Mouse (Mus musculus) midbrain, embryonic 11.5 days (tissue): ENCODE data around the gene Plcb1. TPM values are rescaled to one million over a fixed set of nuclear protein-coding genes. Genes with fewer than 3 reads are reported as not detected.

Experiments used
- ATAC-seq: fragments of 200-750 bp; cut with Nextera tagmentation; 2 replicates; pipeline ENCODE4 v1.8.0; 2017; ENCODE audit warnings: moderate TSS enrichment, moderate library complexity; ENCODE audit not compliant: low FRiP score
- DNase-seq: peaks from one replicate; pipeline ENCODE4 v3.0.0; 2015; ENCODE audit warnings: low spot score; ENCODE audit errors: missing footprints
- H3K27ac ChIP-seq: fragments of 300-500 bp; sonication (generic); 2 replicates; pipeline ENCODE4 v1.5.1; 2014; ENCODE audit warnings: low read depth, low read length
- H3K27me3 ChIP-seq: fragments of 300-500 bp; sonication (generic); 2 replicates; pipeline ENCODE4 v1.6.1; 2014; ENCODE audit warnings: mild to moderate bottlenecking, low read length, moderate library complexity, mixed read lengths; ENCODE audit not compliant: control insufficient read depth, insufficient read depth
- H3K36me3 ChIP-seq: fragments of 300-500 bp; sonication (generic); 2 replicates; pipeline ENCODE4 v1.6.1; 2014; ENCODE audit warnings: mild to moderate bottlenecking, low read length, moderate library complexity, mixed read lengths; ENCODE audit not compliant: control insufficient read depth, insufficient read depth
- H3K4me1 ChIP-seq: fragments of 300-500 bp; sonication (generic); 2 replicates; pipeline ENCODE4 v1.6.1; 2014; ENCODE audit warnings: low read length; ENCODE audit not compliant: control insufficient read depth, insufficient read depth
- H3K4me2 ChIP-seq: fragments of 300-500 bp; sonication (generic); 2 replicates; pipeline ENCODE4 v1.6.1; 2014; ENCODE audit warnings: mild to moderate bottlenecking, moderate library complexity
- H3K4me3 ChIP-seq: fragments of 300-500 bp; sonication (generic); 2 replicates; pipeline ENCODE4 v1.5.1; 2014; ENCODE audit warnings: low read depth, low read length
- H3K9ac ChIP-seq: fragments of 300-500 bp; sonication (generic); 2 replicates; pipeline ENCODE4 v1.6.1; 2014; ENCODE audit warnings: low read length
- H3K9me3 ChIP-seq: fragments of 300-500 bp; sonication (generic); 2 replicates; pipeline ENCODE4 v1.6.1; 2016; ENCODE audit warnings: low read length; ENCODE audit not compliant: control insufficient read depth
- WGBS: fragments of 180-500 bp; shearing (Covaris S2); extraction: QIAGEN DNeasy Blood & Tissue Kit; methylation state at CpG from one replicate; pipeline ENCODE4 v1.1.7; 2014; 5-methylcytosine and 5-hydroxymethylcytosine counted together
- polyA plus RNA-seq: library from polyadenylated mRNA; unstranded; fragments of >200 nt; fragmentation: Nextera tagmentation; extraction: Ambion mirVana; gene quantifications from 2 replicates; pipeline ENCODE4 v1.2.1, GENCODE M21; 2014

The Plcb1 gene
- polyA plus RNA-seq, 1 experiment from 2014 or later, result 6.1 TPM

DNA sequence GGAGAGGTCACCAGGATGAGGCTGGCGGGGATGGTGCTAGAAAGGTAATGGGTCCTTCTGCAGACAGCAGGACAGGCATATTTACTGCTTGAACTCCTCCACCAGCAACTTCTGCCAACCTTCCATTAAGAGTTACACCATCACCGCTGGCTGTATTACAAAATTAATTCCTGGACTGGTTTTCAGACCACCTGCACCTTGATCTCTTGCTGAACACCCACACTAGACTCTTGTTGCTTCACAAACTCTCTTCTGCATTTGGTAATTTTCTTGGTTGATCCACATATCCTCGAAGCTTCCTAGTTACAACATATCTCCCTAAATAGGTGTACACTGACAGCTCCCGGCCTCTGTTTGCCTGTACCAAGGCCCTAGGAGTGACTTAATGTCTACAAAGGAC lies 170.6 kb downstream of the Plcb1 start:
- Histone ChIP-seq H3K9ac (no peak overlapping the region), H3K27ac (no peak overlapping the region), H3K36me3 (no peaks in the 10 kb centered on the region), H3K4me2 (no peak overlapping the region), H3K9me3 (no peaks in the 10 kb centered on the region), H3K27me3 (no peaks in the 10 kb centered on the region), H3K4me1 (no peaks in the 10 kb centered on the region), H3K4me3 (no peak overlapping the region)
- WGBS, result 89% methylated on average over 4 of the region's 4 CpGs
- no peak for DNase-seq
- ATAC-seq, result no peak

DNA sequence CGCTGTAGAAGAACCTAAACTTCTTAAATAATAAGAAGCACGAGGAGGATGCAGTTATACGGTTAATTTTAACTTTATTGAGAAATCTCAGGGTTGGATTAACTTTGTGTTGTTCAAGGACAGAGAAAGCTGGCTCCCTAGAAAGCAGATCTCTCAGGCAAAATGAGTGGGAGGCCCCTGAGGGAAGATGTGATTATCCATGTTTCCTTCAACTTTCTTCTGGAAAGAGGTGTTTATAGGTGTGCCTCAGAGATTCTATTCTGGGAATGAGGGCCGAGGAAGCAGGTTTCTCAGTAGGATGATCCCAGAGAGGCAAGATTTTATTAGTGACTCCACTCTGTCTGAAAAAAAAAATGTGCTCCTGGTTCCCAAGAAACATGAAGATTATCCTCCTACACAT lies 180.3 kb downstream of the Plcb1 start:
- 77% methylated on average over 4 of the region's 4 CpGs for WGBS
- no peaks in the 10 kb centered on the region for H3K9me3 ChIP-seq
- no peaks in the 10 kb centered on the region for H3K27me3 ChIP-seq
- H3K36me3 ChIP-seq, result no peaks in the 10 kb centered on the region
- no peak overlapping the region for H3K27ac ChIP-seq
- H3K9ac ChIP-seq, result no peak overlapping the region
- no peak overlapping the region for H3K4me2 ChIP-seq
- H3K4me1 ChIP-seq, result no peaks in the 10 kb centered on the region
- no peak for DNase-seq
- H3K4me3 ChIP-seq, result no peak overlapping the region
- no peak for ATAC-seq

DNA sequence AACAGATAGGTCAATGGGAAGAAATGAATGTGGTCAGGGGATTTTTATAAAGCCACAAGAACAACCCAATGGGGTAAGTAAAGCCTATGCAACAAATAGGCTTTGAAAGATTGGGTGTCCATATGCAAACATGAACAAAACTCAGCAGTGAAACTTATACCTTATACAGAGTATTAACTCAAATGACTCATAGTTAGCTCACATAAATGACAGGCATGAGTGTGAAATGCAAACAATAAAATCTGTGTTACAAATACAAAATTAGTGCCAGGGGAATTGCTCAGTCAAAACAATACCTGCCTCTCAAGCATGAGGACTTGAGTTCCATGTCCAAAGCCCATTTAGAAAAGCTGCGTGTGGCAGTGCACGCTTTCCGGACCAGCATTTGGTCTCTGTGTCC lies 182.5 kb downstream of the Plcb1 start:
- 95% methylated on average over 3 of the region's 3 CpGs for WGBS
- Histone ChIP-seq H3K27me3 (no peaks in the 10 kb centered on the region), H3K4me2 (no peak overlapping the region), H3K9ac (no peak overlapping the region), H3K4me1 (no peaks in the 10 kb centered on the region), H3K36me3 (no peaks in the 10 kb centered on the region), H3K27ac (no peak overlapping the region), H3K4me3 (no peak overlapping the region), H3K9me3 (no peaks in the 10 kb centered on the region)
- DNase-seq (no peak), ATAC-seq (no peak)

DNA sequence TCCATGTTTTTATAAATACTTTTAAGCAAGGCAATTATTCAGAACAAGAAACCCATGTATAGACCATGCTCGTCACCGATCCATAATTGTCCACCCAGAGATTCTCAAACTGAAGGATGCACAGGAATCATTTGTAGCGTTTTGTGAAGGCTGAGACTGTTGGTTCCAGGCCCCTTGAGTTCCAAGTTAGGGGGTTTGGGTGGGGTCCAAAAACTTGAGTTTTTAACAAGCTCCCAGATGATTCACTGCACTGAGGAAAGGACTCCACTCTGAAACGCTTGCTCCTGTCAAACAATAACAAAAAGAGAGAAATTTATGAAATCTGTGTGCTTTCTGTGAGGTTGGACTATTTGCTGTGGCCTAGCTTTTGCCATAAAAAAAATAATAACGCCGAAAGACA lies 186.5 kb downstream of the Plcb1 start:
- Histone ChIP-seq H3K4me3 (no peak overlapping the region), H3K36me3 (no peaks in the 10 kb centered on the region), H3K27ac (no peak overlapping the region), H3K4me2 (no peak overlapping the region), H3K9ac (no peak overlapping the region), H3K9me3 (no peaks in the 10 kb centered on the region), H3K27me3 (no peaks in the 10 kb centered on the region), H3K4me1 (no peaks in the 10 kb centered on the region)
- 90% methylated on average over 6 of the region's 6 CpGs for WGBS
- no peak for ATAC-seq
- DNase-seq, result no peak

DNA sequence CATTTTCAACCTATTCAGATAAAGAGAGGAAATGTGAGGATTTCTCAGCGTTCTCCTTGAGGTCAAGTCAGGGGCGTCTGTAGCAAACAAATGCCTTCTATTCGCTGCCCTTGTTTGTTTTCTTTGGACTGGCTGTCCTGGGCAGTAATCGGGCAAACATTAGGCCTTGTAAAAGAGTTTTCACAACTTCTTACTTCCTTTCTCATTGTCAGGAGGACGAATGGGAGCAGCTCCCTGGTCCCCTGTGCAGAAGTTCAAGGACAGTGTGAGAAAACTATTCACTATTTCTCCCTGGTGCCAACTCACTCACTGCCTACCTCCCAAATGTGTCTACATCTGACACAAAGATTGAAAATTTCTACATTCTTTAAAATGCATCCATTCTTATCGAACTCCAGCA lies 188.8 kb downstream of the Plcb1 start:
- no peak overlapping the region for H3K9ac ChIP-seq
- H3K27ac ChIP-seq, result no peak overlapping the region
- no peaks in the 10 kb centered on the region for H3K27me3 ChIP-seq
- DNase-seq (no peak), ATAC-seq (no peak)
- no peak overlapping the region for H3K4me3 ChIP-seq
- H3K36me3 ChIP-seq, result no peaks in the 10 kb centered on the region
- no peaks in the 10 kb centered on the region for H3K9me3 ChIP-seq
- 63% methylated on average over 6 of the region's 6 CpGs for WGBS
- H3K4me1 ChIP-seq, result no peaks in the 10 kb centered on the region
- no peak overlapping the region for H3K4me2 ChIP-seq

DNA sequence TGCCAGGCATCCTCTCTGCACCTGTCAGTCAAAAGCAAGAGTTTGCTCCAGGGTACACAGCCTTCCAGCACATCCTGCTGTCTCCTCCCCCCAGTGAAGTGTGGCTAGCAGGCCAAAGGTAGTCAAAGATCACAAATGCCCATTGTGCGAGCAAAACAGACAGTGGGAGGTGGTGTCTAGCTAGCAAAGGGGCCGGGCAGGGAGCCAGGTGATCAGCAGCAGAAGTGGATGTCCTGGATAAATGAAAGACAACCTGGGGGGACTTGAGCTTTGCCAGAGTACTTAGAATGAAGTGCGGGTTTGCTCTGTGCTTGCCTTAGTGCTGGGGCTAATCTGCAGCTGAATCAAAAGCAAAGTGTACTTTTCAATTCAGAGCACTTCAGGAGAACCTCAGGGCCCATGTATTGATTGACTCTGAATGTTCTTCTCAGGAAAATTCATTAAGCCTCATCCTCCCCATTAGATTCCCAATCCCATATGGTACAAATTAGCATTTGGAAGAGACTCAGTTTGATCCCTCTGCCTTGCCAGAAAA lies 191.0 kb downstream of the Plcb1 start:
- no peaks in the 10 kb centered on the region for H3K9me3 ChIP-seq
- no peak overlapping the region for H3K27ac ChIP-seq
- no peaks in the 10 kb centered on the region for H3K36me3 ChIP-seq
- no peak overlapping the region for H3K4me2 ChIP-seq
- no peak overlapping the region for H3K9ac ChIP-seq
- no peak for ATAC-seq
- 40% methylated on average over 3 of the region's 3 CpGs for WGBS
- no peak for DNase-seq
- no peaks in the 10 kb centered on the region for H3K4me1 ChIP-seq
- no peaks in the 10 kb centered on the region for H3K27me3 ChIP-seq
- no peak overlapping the region for H3K4me3 ChIP-seq

DNA sequence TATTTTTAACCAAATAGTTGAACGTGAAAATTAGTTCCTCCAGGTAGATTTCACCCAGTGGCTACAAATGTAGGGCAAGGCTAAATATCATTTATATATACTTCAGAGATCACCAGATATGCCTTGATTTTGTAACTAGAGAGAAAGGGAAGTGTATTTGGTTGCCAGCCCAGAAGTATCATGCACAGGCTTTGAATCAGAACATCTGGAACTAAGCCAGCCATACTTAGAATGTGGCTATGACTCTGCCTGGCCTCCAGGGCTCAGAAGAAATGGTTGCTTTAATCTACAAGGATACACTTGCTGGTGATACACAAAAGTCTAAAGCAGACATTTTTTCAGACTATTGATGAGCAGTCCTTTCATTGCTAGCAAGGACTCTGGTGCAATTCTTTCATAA lies 191.8 kb downstream of the Plcb1 start:
- Histone ChIP-seq H3K4me3 (no peak overlapping the region), H3K9me3 (no peaks in the 10 kb centered on the region), H3K4me2 (no peak overlapping the region), H3K9ac (no peak overlapping the region), H3K27me3 (no peaks in the 10 kb centered on the region), H3K27ac (no peak overlapping the region), H3K4me1 (no peaks in the 10 kb centered on the region), H3K36me3 (no peaks in the 10 kb centered on the region)
- 90% methylated on average over 1 of the region's 1 CpGs for WGBS
- no peak for ATAC-seq
- no peak for DNase-seq

DNA sequence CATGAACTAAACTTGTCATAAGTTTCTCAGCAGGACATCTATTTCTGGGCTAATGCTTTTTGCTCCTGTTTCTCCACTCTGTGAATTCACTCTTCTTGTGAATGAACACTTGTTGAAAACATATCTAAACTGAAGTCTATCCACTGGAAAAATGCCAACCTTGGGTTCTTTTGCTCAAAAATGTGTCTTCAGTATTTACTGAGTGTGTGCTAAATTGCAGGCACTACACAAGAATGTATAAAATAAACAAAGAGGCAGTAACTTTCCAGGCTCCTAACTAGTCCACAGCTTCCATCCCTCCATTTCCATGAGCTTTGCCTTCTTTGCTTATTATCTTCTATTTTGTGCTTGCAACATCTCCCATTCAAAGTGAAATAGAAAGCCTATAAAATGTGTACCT lies 195.5 kb downstream of the Plcb1 start:
- Histone ChIP-seq H3K27me3 (no peaks in the 10 kb centered on the region), H3K9me3 (no peaks in the 10 kb centered on the region), H3K4me1 (no peaks in the 10 kb centered on the region), H3K4me2 (no peak overlapping the region), H3K27ac (no peak overlapping the region), H3K4me3 (no peak overlapping the region), H3K36me3 (no peaks in the 10 kb centered on the region), H3K9ac (no peak overlapping the region)
- DNase-seq (no peak), ATAC-seq (no peak)

DNA sequence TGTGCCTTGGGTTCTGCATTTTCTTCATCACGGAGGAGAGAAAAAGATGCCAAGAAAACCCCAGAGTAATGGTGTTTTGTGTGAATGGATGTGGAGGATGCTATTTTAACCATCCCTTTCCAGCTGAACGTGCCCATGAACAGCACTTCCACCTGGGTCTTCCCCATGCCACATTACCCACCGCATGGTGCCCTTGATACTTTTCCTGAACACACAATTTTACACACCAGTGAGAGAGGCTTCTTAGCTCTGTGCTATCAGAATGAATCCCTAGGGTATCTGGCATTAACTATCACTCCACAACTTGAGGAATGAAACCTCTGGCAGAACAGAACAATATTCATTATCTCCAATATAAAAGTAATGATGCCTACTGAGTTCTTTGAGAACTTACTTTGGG lies 199.0 kb downstream of the Plcb1 start:
- Histone ChIP-seq H3K9me3 (no peaks in the 10 kb centered on the region), H3K4me2 (no peak overlapping the region), H3K9ac (no peak overlapping the region), H3K27me3 (no peaks in the 10 kb centered on the region), H3K27ac (no peak overlapping the region), H3K36me3 (no peaks in the 10 kb centered on the region), H3K4me1 (no peaks in the 10 kb centered on the region), H3K4me3 (no peak overlapping the region)
- no peak for DNase-seq
- WGBS, result 87% methylated on average over 3 of the region's 3 CpGs
- ATAC-seq, result no peak

DNA sequence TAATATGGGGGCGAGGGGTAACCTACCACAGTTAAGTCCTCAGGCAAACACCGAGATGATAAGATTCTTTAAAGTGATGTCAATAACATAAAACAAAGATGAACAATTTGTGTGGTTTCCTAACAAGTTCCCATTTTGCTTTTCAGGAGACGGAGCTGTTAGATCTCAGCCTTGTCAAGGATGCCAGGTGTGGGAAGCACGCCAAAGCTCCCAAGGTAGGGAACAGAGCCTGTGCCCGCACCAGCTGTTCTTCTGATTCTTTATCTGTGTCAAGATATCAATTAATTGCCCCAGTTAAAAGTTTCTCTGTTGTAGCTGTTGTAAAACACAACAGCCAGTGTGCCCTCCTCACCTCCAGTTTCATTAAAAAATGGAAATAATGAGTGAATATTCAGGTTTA lies 202.1 kb downstream of the Plcb1 start:
- Histone ChIP-seq H3K4me2 (no peak overlapping the region), H3K9me3 (no peaks in the 10 kb centered on the region), H3K4me1 (no peaks in the 10 kb centered on the region), H3K27ac (no peak overlapping the region), H3K4me3 (no peak overlapping the region), H3K36me3 (no peaks in the 10 kb centered on the region), H3K27me3 (no peaks in the 10 kb centered on the region), H3K9ac (no peak overlapping the region)
- DNase-seq (no peak), ATAC-seq (no peak)
- WGBS, result 91% methylated on average over 5 of the region's 5 CpGs
